Mouse (Mus musculus): ENCODE results near the gene Sult3a2. TPM values are rescaled to one million over a fixed set of nuclear protein-coding genes. Genes with fewer than 3 reads are reported as not detected.
"Not testable (repeated sequence)": the region's sequence is repeated elsewhere in the genome, so short reads cannot be mapped to it uniquely, and the experiment has no call there.

Gene Sult3a2
- polyA plus RNA-seq (2015; fragmentation: Nextera tagmentation; extraction: Ambion mirVana), result not detected in 2 replicates

DNA sequence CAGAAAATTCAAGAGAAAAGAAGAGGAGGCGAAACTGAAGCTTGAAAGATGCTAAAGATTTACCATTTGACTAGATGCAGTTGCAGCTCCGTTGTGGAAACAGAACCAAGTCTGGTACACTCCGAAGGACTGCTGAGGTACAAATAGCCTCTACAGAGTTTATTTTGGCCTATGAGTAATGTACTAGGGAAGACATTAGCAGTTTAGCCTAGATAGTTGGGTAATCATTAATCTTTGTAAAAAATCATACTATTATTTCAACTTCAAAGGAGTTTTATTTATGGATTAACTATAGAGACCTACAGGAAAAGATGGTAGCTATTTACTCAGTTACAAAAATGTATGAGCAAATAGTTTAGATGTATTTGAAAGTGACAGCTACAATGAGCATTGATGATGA lies at the start of gene Sult3a2:
Gene Sult3a2, minus strand, starts transcription at position 101 of the 400 bp plus-strand sequence.
- ATAC-seq (ENCODE audit: insufficient number of reproducible peaks, low FRiP score, low TSS enrichment, low read depth), result no peak

DNA sequence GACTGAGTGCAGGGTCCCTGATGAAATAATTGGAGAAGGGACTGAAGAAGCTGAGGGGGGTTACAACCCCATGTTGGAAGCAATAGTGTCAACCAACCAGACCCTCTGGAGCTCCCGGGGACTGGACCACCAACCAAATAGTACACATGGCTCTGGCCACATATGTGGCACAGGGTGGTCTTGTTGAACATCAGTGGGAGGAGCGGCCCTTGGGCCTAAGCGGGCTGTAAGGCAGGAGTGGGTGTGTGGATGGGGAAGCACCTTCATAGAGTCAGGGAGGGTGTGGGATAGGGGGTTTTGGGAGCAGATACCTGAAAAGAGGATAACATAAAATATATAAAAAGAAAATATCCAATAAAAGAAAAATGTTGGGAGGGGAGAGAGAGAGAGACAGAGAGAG lies 34.4 kb upstream of the Sult3a2 start:
- Histone ChIP-seq H3K9me3 (replicated peaks) (no peaks in the 10 kb centered on the region), H3K36me3 (no peaks in the 10 kb centered on the region), H3K4me3 (replicated peaks) (no peak overlapping the region), H3K9ac (no peak overlapping the region), H3K27me3 (no peaks in the 10 kb centered on the region), H3K27ac (replicated peaks) (no peak overlapping the region), H3K4me1 (no peaks in the 10 kb centered on the region), H3K4me2 (replicated peaks) (no peak overlapping the region)
- ATAC-seq (ENCODE audit: insufficient number of reproducible peaks, low FRiP score, low TSS enrichment, low read depth), result no peak
- WGBS, result 88% methylated on average over 3 of the region's 3 CpGs

More for the DNA sequence above, at the start of gene Sult3a2:
- WGBS, result 86% methylated on average over 3 of the region's 3 CpGs
- Histone ChIP-seq H3K9me3 (replicated peaks) (no peaks in the 10 kb centered on the region), H3K36me3 (no peaks in the 10 kb centered on the region), H3K27me3 (no peaks in the 10 kb centered on the region), H3K27ac (replicated peaks) (no peak within 1 kb of the TSS), H3K9ac (no peak within 1 kb of the TSS), H3K4me1 (no peaks in the 10 kb centered on the region), H3K4me2 (replicated peaks) (no peak within 1 kb of the TSS), H3K4me3 (replicated peaks) (no peak within 1 kb of the TSS)

DNA sequence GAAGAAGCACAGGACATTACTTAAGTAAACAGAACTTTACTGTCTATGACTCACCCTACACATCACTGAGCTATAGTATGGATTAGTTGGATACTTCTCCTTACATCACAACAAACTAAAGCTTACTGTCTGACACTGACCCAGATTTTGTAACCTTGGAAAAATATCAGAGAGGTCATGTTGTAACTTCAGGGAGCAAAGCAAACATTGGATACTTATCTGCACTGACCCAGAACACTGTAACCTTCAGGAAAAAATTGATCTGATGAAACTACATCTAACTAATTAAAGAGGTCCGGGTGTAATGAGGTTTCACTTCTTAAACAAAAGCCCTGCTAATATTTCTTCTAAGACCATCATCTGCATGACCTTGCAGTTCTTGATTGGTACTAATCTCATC lies 30.4 kb upstream of the Sult3a2 start:
- Histone ChIP-seq H3K4me1 (no peaks in the 10 kb centered on the region), H3K36me3 (no peaks in the 10 kb centered on the region), H3K9ac (no peak overlapping the region), H3K27ac (replicated peaks) (no peak overlapping the region), H3K27me3 (no peaks in the 10 kb centered on the region), H3K9me3 (replicated peaks) (no peaks in the 10 kb centered on the region), H3K4me3 (replicated peaks) (no peak overlapping the region), H3K4me2 (replicated peaks) (no peak overlapping the region)
- ATAC-seq (ENCODE audit: insufficient number of reproducible peaks, low FRiP score, low TSS enrichment, low read depth), result no peak
- WGBS, result 69% methylated on average over 1 of the region's 1 CpGs

DNA sequence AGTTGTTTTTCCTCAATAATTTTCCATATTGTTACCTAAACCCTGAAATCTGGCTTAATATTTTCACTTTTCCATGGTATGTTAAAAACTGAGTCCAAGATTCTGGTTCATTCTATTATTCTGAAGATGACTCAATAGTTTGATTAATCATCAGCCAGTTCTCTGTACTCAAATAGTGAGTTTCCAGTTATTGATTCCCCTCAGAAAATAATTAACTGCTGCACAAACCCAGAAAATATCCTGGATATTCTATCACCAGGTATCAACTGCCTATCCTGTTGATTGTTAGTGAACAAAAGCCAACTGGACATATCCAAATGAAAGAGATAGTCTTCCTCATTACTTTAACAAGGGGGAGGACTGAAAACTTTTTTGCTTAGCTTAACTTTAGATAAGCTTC lies 27.8 kb upstream of the Sult3a2 start:
- no peak overlapping the region for H3K4me2 ChIP-seq (replicated peaks)
- H3K4me1 ChIP-seq, result no peaks in the 10 kb centered on the region
- no peak overlapping the region for H3K4me3 ChIP-seq (replicated peaks)
- no peak overlapping the region for H3K27ac ChIP-seq (replicated peaks)
- no peaks in the 10 kb centered on the region for H3K9me3 ChIP-seq (replicated peaks)
- ATAC-seq (ENCODE audit: insufficient number of reproducible peaks, low FRiP score, low TSS enrichment, low read depth), result no peak
- H3K36me3 ChIP-seq, result no peaks in the 10 kb centered on the region
- H3K9ac ChIP-seq, result no peak overlapping the region
- H3K27me3 ChIP-seq, result no peaks in the 10 kb centered on the region

DNA sequence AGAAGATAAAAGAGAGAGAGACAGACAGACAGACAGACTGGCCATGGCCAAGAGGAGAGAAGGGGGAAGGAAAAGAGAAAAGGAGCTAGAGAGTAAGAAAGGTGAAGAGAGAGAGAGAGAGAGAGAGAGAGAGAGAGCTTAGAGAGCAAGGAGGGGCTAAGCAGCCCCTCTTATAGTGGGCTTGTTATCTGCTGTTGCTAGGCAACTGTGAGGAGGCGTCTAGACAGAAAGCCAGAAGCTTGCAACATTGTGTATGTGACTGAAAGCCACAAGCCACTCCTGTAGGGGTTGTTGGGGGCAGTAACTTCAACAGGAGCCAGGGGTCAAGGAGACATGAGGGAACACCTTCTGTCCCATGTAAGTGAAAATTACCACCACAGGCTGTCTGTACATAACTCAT lies 25.3 kb upstream of the Sult3a2 start:
- 27% methylated on average over 1 of the region's 1 CpGs for WGBS
- Histone ChIP-seq H3K27ac (replicated peaks) (no peak overlapping the region), H3K4me1 (no peaks in the 10 kb centered on the region), H3K4me3 (replicated peaks) (no peak overlapping the region), H3K9ac (no peak overlapping the region), H3K27me3 (no peaks in the 10 kb centered on the region), H3K4me2 (replicated peaks) (no peak overlapping the region), H3K9me3 (replicated peaks) (no peaks in the 10 kb centered on the region), H3K36me3 (no peaks in the 10 kb centered on the region)
- no peak for ATAC-seq (ENCODE audit: insufficient number of reproducible peaks, low FRiP score, low TSS enrichment, low read depth)

DNA sequence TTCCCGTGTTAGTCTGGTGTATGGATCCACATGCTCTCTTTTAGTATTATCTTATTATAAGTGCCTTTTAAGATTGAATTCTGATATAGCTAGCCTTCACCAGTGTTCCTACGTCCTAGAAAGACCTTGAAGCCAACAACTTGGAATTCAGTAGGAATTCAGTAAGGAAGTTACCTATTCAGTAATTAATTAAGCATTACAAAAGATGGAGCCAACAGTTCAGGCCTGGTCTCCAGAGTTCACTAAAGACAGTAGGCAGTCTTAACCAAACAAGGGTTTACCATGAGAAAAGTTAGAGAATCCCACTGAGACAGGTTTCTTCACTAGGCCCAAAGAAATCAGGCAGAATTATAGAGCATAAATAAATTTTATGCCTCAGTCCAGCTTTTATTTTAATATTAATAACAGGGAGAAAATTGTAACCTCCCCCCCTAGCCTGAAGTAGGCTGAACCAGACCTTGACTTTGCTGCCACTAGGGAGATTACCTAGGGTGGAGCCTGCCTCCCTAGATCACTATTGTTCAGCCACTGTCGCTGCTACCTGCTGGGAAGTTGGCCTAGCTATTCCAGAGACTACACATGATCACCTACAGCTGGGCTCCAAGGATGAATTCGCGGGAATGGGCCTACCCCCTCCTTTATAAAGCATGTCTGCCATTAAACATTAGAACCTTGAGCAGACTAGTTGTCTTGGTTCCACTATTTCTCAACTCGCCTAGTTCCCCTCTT lies 10.9 kb upstream of the Sult3a2 start:
- H3K4me3 ChIP-seq (replicated peaks); H3K9ac ChIP-seq; H3K4me1 ChIP-seq; H3K36me3 ChIP-seq; H3K27me3 ChIP-seq; ATAC-seq (ENCODE audit: insufficient number of reproducible peaks, low FRiP score, low TSS enrichment, low read depth); H3K9me3 ChIP-seq (replicated peaks); H3K4me2 ChIP-seq (replicated peaks); H3K27ac ChIP-seq (replicated peaks): not testable (repeated sequence)
- 71% methylated on average over 6 of the region's 6 CpGs for WGBS

DNA sequence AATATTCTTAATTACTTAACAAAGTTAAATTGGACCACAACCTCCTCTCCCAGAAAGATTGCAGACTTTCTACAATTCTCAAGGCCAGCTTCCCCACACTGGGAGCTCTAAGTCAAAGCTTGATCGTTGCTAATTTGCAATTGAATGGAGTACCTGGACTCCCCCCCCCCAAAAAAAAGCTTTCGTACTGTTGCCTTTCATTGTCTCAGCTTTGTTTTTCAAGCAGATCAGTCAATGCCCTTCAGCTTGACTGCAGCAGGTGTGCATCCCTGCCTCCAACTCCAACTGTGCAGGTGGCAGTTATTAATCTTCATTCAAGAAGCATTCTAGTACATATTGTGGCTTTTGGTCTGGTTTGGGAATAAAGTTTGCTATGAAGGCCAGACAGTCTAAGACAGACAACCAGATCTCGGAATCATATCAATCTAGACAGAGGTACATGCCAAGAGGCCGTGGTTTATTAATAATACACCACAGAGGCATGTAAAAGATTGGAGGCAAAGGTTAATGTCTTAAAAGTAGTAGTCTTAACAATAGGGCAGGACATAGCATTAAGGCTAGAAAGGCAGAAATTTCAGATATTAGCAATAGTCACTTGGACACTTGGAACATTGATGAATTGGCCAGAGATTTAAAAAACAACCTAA lies 9.9 kb upstream of the Sult3a2 start:
- not testable (repeated sequence) for H3K27ac ChIP-seq (replicated peaks); H3K36me3 ChIP-seq; H3K9me3 ChIP-seq (replicated peaks); H3K27me3 ChIP-seq; H3K4me2 ChIP-seq (replicated peaks); H3K9ac ChIP-seq; H3K4me3 ChIP-seq (replicated peaks); ATAC-seq (ENCODE audit: insufficient number of reproducible peaks, low FRiP score, low TSS enrichment, low read depth); H3K4me1 ChIP-seq
- WGBS, result 81% methylated on average over 4 of the region's 4 CpGs

DNA sequence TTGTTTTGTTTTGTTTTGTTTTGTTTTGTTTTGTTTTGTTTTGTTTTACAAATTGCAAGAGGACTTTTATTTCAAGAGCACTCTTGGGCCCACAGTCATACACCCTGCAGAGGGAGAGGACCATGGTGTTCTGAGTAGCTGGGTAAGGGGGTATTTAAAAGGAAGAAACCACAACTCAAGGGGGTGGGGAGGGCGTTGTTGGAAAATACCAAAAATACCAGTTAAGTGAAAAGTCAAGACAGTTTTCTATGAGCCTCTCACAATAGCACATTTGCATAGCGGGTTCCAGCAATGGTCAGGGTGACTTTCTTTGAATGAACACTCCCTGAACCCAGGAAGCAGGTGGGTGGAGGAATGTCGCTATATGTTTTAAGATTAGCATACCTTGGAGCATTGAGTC lies 5.7 kb upstream of the Sult3a2 start:
- H3K9me3 ChIP-seq (replicated peaks); H3K4me3 ChIP-seq (replicated peaks); H3K4me2 ChIP-seq (replicated peaks); ATAC-seq (ENCODE audit: insufficient number of reproducible peaks, low FRiP score, low TSS enrichment, low read depth); H3K27me3 ChIP-seq; H3K4me1 ChIP-seq; H3K36me3 ChIP-seq; H3K27ac ChIP-seq (replicated peaks); H3K9ac ChIP-seq: not testable (repeated sequence)
- 73% methylated on average over 3 of the region's 3 CpGs for WGBS

DNA sequence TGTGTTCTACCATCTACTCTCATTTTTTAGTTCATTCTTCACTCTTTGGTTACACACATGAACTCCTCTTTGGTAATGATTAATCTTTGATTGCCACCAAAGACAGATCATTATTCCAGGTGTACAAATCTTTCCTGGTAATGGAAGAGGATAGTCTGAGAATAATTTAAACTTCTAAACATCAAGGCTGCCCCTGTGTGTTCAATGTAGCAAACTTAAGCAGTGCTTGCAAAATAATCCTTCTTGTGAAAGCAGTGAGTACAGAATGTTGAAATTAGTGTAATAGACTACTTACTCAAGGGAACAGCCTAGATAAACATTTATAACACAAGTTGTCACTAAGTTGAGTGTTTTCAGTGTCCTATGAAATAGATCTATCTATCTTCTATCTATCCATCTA lies 1.0 kb upstream of the Sult3a2 start:
- Histone ChIP-seq H3K4me3 (replicated peaks) (no peak overlapping the region), H3K4me2 (replicated peaks) (no peak overlapping the region), H3K9ac (no peak overlapping the region), H3K9me3 (replicated peaks) (no peaks in the 10 kb centered on the region), H3K36me3 (no peaks in the 10 kb centered on the region), H3K27me3 (no peaks in the 10 kb centered on the region), H3K4me1 (no peaks in the 10 kb centered on the region), H3K27ac (replicated peaks) (no peak overlapping the region)
- no peak for ATAC-seq (ENCODE audit: insufficient number of reproducible peaks, low FRiP score, low TSS enrichment, low read depth)

DNA sequence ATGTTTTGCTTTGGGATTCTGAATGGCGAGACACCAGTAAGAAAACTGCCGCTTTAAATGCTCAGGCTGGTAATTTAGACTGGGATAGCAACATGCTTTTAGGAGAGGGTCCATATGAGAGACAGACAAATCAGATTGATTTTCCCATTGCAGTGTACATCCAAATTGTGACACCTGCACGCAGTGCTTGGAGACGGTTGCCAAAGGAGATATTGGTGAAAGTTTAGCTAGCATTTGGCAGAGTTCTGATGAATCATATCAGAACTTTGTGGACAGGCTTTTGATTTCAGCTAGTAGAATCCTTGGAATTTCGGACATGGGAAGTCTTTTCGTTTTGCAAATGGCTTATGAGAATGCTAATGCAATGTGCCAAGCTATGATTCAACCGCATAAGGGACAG lies 51.3 kb downstream of the Sult3a2 start:
- not testable (repeated sequence) for H3K4me2 ChIP-seq (replicated peaks); H3K9ac ChIP-seq; H3K4me3 ChIP-seq (replicated peaks); ATAC-seq (ENCODE audit: insufficient number of reproducible peaks, low FRiP score, low TSS enrichment, low read depth); H3K4me1 ChIP-seq; H3K27me3 ChIP-seq; H3K27ac ChIP-seq (replicated peaks); H3K36me3 ChIP-seq; H3K9me3 ChIP-seq (replicated peaks)
- WGBS, result 88% methylated on average over 7 of the region's 7 CpGs

DNA sequence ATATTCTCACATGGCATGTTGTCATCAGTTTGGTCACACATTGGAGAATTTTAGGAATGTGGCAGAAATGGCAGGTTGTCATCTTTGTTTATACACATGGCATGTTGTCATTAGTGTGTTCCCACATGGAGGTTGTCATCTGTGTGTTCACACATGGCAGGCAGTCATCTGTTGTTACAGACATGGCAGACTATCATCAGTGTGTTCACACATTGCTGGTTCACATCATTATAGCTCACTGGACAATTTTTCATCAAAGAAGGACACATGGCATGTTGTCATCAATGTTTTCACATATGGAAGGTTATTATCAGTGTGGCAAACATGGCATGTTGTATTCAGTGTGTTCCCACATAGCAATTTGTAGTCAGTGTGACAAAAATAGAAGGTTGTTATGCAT lies 53.3 kb downstream of the Sult3a2 start:
- Histone ChIP-seq H3K27me3 (no peaks in the 10 kb centered on the region), H3K4me1 (no peaks in the 10 kb centered on the region), H3K9me3 (replicated peaks) (no peaks in the 10 kb centered on the region), H3K4me2 (replicated peaks) (no peak overlapping the region), H3K9ac (no peak overlapping the region), H3K36me3 (no peaks in the 10 kb centered on the region), H3K4me3 (replicated peaks) (no peak overlapping the region), H3K27ac (replicated peaks) (no peak overlapping the region)
- ATAC-seq (ENCODE audit: insufficient number of reproducible peaks, low FRiP score, low TSS enrichment, low read depth), result no peak
